Mouse (Mus musculus): Measurements from ENCODE around the gene Nek6. TPM values are rescaled to one million over a fixed set of nuclear protein-coding genes. Genes with fewer than 3 reads are reported as not detected.

The Nek6 gene
- polyA plus RNA-seq, 2 experiments = 77.2 to 123 TPM

GRCm38 (mm10) chr2:38560296-38561227 lies 49.1 kb downstream of the Nek6 start:
- Histone ChIP-seq H3K27ac (replicated peaks; ENCODE audit: low read depth, low read length) (no peak overlapping the region), H3K27me3 (ENCODE audit: control insufficient read depth, insufficient read depth, low read length) (no peaks in the 10 kb centered on the region), H3K4me2 (replicated peaks; ENCODE audit: low read depth, low read length, severe bottlenecking) (no peak overlapping the region), H3K9ac (ENCODE audit: low read depth, low read length, severe bottlenecking) (no peak overlapping the region), H3K4me3 (replicated peaks; ENCODE audit: low read length) (no peak overlapping the region), H3K4me1 (ENCODE audit: control insufficient read depth, insufficient read depth, low read length) (no peaks in the 10 kb centered on the region), H3K9me3 (ENCODE audit: control insufficient read depth, low read length) (no peaks in the 10 kb centered on the region), H3K36me3 (ENCODE audit: control insufficient read depth, insufficient read depth, low read length) (peaks cover 65% of the 10 kb centered on the region)
- TF ChIP-seq POLR2A (IDR thresholded peaks at IDR 0.05; ENCODE audit: borderline replicate concordance, extremely low read depth, insufficient read depth, insufficient read length) = no peak
- no peak; the same call in 1 of the 2 replicates for ATAC-seq (ENCODE audit: low FRiP score, low read depth)
- no peak for DNase-seq (ENCODE audit: low spot score)
- 75% methylated on average over 17 of the region's 17 CpGs for WGBS

- ATAC-seq (ENCODE audit: low FRiP score, low read depth) (no peak), DNase-seq (ENCODE audit: low spot score) (no peak)
- Histone ChIP-seq H3K9ac (ENCODE audit: low read depth, low read length, severe bottlenecking) (no peak overlapping the region), H3K27me3 (ENCODE audit: control insufficient read depth, insufficient read depth, low read length) (no peaks in the 10 kb centered on the region), H3K36me3 (ENCODE audit: control insufficient read depth, insufficient read depth, low read length) (peaks cover 77% of the 10 kb centered on the region), H3K4me1 (ENCODE audit: control insufficient read depth, insufficient read depth, low read length) (no peaks in the 10 kb centered on the region), H3K4me2 (replicated peaks; ENCODE audit: low read depth, low read length, severe bottlenecking) (no peak overlapping the region), H3K9me3 (ENCODE audit: control insufficient read depth, low read length) (no peaks in the 10 kb centered on the region), H3K4me3 (replicated peaks; ENCODE audit: low read length) (no peak overlapping the region), H3K27ac (replicated peaks; ENCODE audit: low read depth, low read length) (no peak overlapping the region)
- 91% methylated on average over 4 of the region's 4 CpGs for WGBS
- TF ChIP-seq POLR2A (IDR thresholded peaks at IDR 0.05; ENCODE audit: borderline replicate concordance, extremely low read depth, insufficient read depth, insufficient read length) = no peak
These were observed 51.2 kb downstream of the Nek6 start for GRCm38 (mm10) chr2:38562596-38562995.

- Histone ChIP-seq H3K4me2 (replicated peaks; ENCODE audit: low read depth, low read length, severe bottlenecking) (no peak overlapping the region), H3K27me3 (ENCODE audit: control insufficient read depth, insufficient read depth, low read length) (no peaks in the 10 kb centered on the region), H3K9me3 (ENCODE audit: control insufficient read depth, low read length) (no peaks in the 10 kb centered on the region), H3K9ac (ENCODE audit: low read depth, low read length, severe bottlenecking) (no peak overlapping the region), H3K4me3 (replicated peaks; ENCODE audit: low read length) (no peak overlapping the region), H3K36me3 (ENCODE audit: control insufficient read depth, insufficient read depth, low read length) (peaks cover 94% of the 10 kb centered on the region), H3K27ac (replicated peaks; ENCODE audit: low read depth, low read length) (no peak overlapping the region), H3K4me1 (ENCODE audit: control insufficient read depth, insufficient read depth, low read length) (no peaks in the 10 kb centered on the region)
- 91% methylated on average over 23 of the region's 23 CpGs for WGBS
- no peak for TF ChIP-seq POLR2A (IDR thresholded peaks at IDR 0.05; ENCODE audit: borderline replicate concordance, extremely low read depth, insufficient read depth, insufficient read length)
- no peak for DNase-seq (ENCODE audit: low spot score)
- ATAC-seq (ENCODE audit: low FRiP score, low read depth) = no peak
These were observed 60.6 kb downstream of the Nek6 start for GRCm38 (mm10) chr2:38571971-38572601.

GRCm38 (mm10) chr2:38574697-38575096 lies 63.3 kb downstream of the Nek6 start:
- Histone ChIP-seq H3K4me2 (replicated peaks; ENCODE audit: low read depth, low read length, severe bottlenecking) (no peak overlapping the region), H3K36me3 (ENCODE audit: control insufficient read depth, insufficient read depth, low read length) (peaks cover 96% of the 10 kb centered on the region), H3K27ac (replicated peaks; ENCODE audit: low read depth, low read length) (no peak overlapping the region), H3K4me1 (ENCODE audit: control insufficient read depth, insufficient read depth, low read length) (no peaks in the 10 kb centered on the region), H3K27me3 (ENCODE audit: control insufficient read depth, insufficient read depth, low read length) (no peaks in the 10 kb centered on the region), H3K4me3 (replicated peaks; ENCODE audit: low read length) (no peak overlapping the region), H3K9ac (ENCODE audit: low read depth, low read length, severe bottlenecking) (no peak overlapping the region), H3K9me3 (ENCODE audit: control insufficient read depth, low read length) (no peaks in the 10 kb centered on the region)
- 89% methylated on average over 2 of the region's 2 CpGs for WGBS
- DNase-seq (ENCODE audit: low spot score) (no peak), ATAC-seq (ENCODE audit: low FRiP score, low read depth) (no peak)
- no peak for TF ChIP-seq POLR2A (IDR thresholded peaks at IDR 0.05; ENCODE audit: borderline replicate concordance, extremely low read depth, insufficient read depth, insufficient read length)

- 64% methylated on average over 13 of the region's 13 CpGs for WGBS
- H3K9ac ChIP-seq (ENCODE audit: low read depth, low read length, severe bottlenecking) = no peak overlapping the region
- H3K9me3 ChIP-seq (ENCODE audit: control insufficient read depth, low read length) = no peaks in the 10 kb centered on the region
- H3K27me3 ChIP-seq (ENCODE audit: control insufficient read depth, insufficient read depth, low read length) = no peaks in the 10 kb centered on the region
- no peaks in the 10 kb centered on the region for H3K4me1 ChIP-seq (ENCODE audit: control insufficient read depth, insufficient read depth, low read length)
- H3K27ac ChIP-seq (replicated peaks; ENCODE audit: low read depth, low read length) = no peak overlapping the region
- peak; percentile 17 for DNase-seq (ENCODE audit: low spot score)
- no peak overlapping the region for H3K4me2 ChIP-seq (replicated peaks; ENCODE audit: low read depth, low read length, severe bottlenecking)
- ATAC-seq (ENCODE audit: low FRiP score, low read depth) = peak; percentile 8; the same call in 1 of the 2 replicates
- H3K4me3 ChIP-seq (replicated peaks; ENCODE audit: low read length) = no peak overlapping the region
- TF ChIP-seq POLR2A (IDR thresholded peaks at IDR 0.05; ENCODE audit: borderline replicate concordance, extremely low read depth, insufficient read depth, insufficient read length) = no peak
- H3K36me3 ChIP-seq (ENCODE audit: control insufficient read depth, insufficient read depth, low read length) = peaks cover 90% of the 10 kb centered on the region
These were observed 67.4 kb downstream of the Nek6 start for GRCm38 (mm10) chr2:38578602-38579521.
